Mouse (Mus musculus) neural tube, embryonic 14.5 days (tissue): ENCODE measurements around the gene Slc39a2. TPM values are rescaled to one million over a fixed set of nuclear protein-coding genes. Genes with fewer than 3 reads are reported as not detected.

Experiments
- ATAC-seq: fragments of 200-750 bp; cut with Nextera tagmentation; 2 replicates; pipeline ENCODE4 v1.8.0; 2017; ENCODE audit warnings: low read depth, mild to moderate bottlenecking, moderate TSS enrichment, moderate library complexity
- H3K27ac ChIP-seq: fragments of 300-500 bp; sonication (generic); 2 replicates; pipeline ENCODE4 v1.5.1; 2014; ENCODE audit warnings: low read depth, mild to moderate bottlenecking, control low read depth, low read length, moderate library complexity, mixed read lengths
- H3K27me3 ChIP-seq: fragments of 300-500 bp; sonication (generic); 2 replicates; pipeline ENCODE4 v1.6.1; 2014; ENCODE audit warnings: low read length; ENCODE audit not compliant: control insufficient read depth, insufficient read depth
- H3K36me3 ChIP-seq: fragments of 300-500 bp; sonication (generic); 2 replicates; pipeline ENCODE4 v1.6.1; 2014; ENCODE audit warnings: low read length, mixed read lengths; ENCODE audit not compliant: control insufficient read depth, insufficient read depth
- H3K4me1 ChIP-seq: fragments of 300-500 bp; sonication (generic); 2 replicates; pipeline ENCODE4 v1.6.1; 2014; ENCODE audit warnings: low read length; ENCODE audit not compliant: control insufficient read depth, insufficient read depth
- H3K4me2 ChIP-seq: fragments of 300-500 bp; sonication (generic); 2 replicates; pipeline ENCODE4 v1.6.1; 2014; ENCODE audit warnings: mild to moderate bottlenecking, low read depth, low read length, control low read depth
- H3K4me3 ChIP-seq: fragments of 300-500 bp; sonication (generic); 2 replicates; pipeline ENCODE4 v1.5.1; 2014; ENCODE audit warnings: low read depth, low read length, control low read depth, mixed read lengths
- H3K9ac ChIP-seq: fragments of 300-500 bp; sonication (generic); replicated peaks from 2 replicates; pipeline ENCODE4 v1.6.1; 2014; ENCODE audit warnings: low read depth, mild to moderate bottlenecking, control low read depth, low read length, mixed read lengths
- H3K9me3 ChIP-seq: fragments of 300-500 bp; sonication (generic); 2 replicates; pipeline ENCODE4 v1.6.1; 2016; ENCODE audit warnings: low read length; ENCODE audit not compliant: control insufficient read depth
- WGBS: fragments of 180-500 bp; shearing (Covaris S2); extraction: QIAGEN DNeasy Blood & Tissue Kit; methylation state at CpG from one replicate; pipeline ENCODE4 v1.1.7; 2014; 5-methylcytosine and 5-hydroxymethylcytosine counted together
- polyA plus RNA-seq: library from polyadenylated mRNA; unstranded; fragments of >200 nt; fragmentation: Nextera tagmentation; extraction: Ambion mirVana; gene quantifications from 2 replicates; pipeline ENCODE4 v1.2.1, GENCODE M21; 2014

The Slc39a2 gene
- polyA plus RNA-seq, 1 experiment from 2014 or later = 1.9 TPM

GRCm38 (mm10) chr14:51912391-51913061 is 19.8 kb downstream of the Slc39a2 start:
- Histone ChIP-seq H3K4me1 (no peaks in the 10 kb centered on the region), H3K36me3 (no peaks in the 10 kb centered on the region), H3K27me3 (no peaks in the 10 kb centered on the region), H3K4me2 (peak overlapping the region; percentile 98), H3K4me3 (peak overlapping the region; percentile 67), H3K27ac (peak overlapping the region; percentile 77; the same call in 1 of the 2 replicates), H3K9ac (peak overlapping the region; percentile 68), H3K9me3 (no peaks in the 10 kb centered on the region)
- ATAC-seq = peak; percentile 35
- 10% methylated on average over 14 of the region's 14 CpGs for WGBS

- Histone ChIP-seq H3K4me3 (peak overlapping the region; percentile 67), H3K27me3 (no peaks in the 10 kb centered on the region), H3K27ac (peak overlapping the region; percentile 77), H3K9me3 (no peaks in the 10 kb centered on the region), H3K4me1 (no peaks in the 10 kb centered on the region), H3K36me3 (no peaks in the 10 kb centered on the region), H3K9ac (peak overlapping the region; percentile 68), H3K4me2 (peak overlapping the region; percentile 98)
- ATAC-seq = peak; percentile 80
- WGBS = under 1% methylated on average over 57 of the region's 58 CpGs
Measured at GRCm38 (mm10) chr14:51913062-51913959, 20.6 kb downstream of the Slc39a2 start.

GRCm38 (mm10) chr14:51913960-51914762 is 21.5 kb downstream of the Slc39a2 start, which contains the start of gene Ndrg2:
Gene Ndrg2, minus strand, starts transcription at chr14:51914158.
- Histone ChIP-seq H3K27me3 (no peaks in the 10 kb centered on the region), H3K9me3 (no peaks in the 10 kb centered on the region), H3K4me1 (no peaks in the 10 kb centered on the region), H3K27ac (peak within 1 kb of the TSS; percentile 77), H3K36me3 (no peaks in the 10 kb centered on the region), H3K4me2 (peak within 1 kb of the TSS; percentile 98), H3K9ac (peak within 1 kb of the TSS; percentile 68), H3K4me3 (peak within 1 kb of the TSS; percentile 67)
- WGBS = 3% methylated on average over 23 of the region's 23 CpGs
- peak; percentile 68 for ATAC-seq

GRCm38 (mm10) chr14:51915030-51915429 is 22.3 kb downstream of the Slc39a2 start:
- no peaks in the 10 kb centered on the region for H3K9me3 ChIP-seq
- no peak overlapping the region for H3K4me3 ChIP-seq
- WGBS = 27% methylated on average over 3 of the region's 3 CpGs
- no peaks in the 10 kb centered on the region for H3K27me3 ChIP-seq
- H3K36me3 ChIP-seq = no peaks in the 10 kb centered on the region
- H3K4me2 ChIP-seq = no peak overlapping the region
- peak overlapping the region; percentile 49 for H3K27ac ChIP-seq
- ATAC-seq = no peak
- H3K4me1 ChIP-seq = no peaks in the 10 kb centered on the region
- no peak overlapping the region for H3K9ac ChIP-seq

GRCm38 (mm10) chr14:51916539-51916938 is 23.9 kb downstream of the Slc39a2 start:
- Histone ChIP-seq H3K4me2 (no peak overlapping the region), H3K4me3 (no peak overlapping the region), H3K4me1 (no peaks in the 10 kb centered on the region), H3K27me3 (no peaks in the 10 kb centered on the region), H3K9ac (no peak overlapping the region), H3K27ac (no peak overlapping the region), H3K36me3 (no peaks in the 10 kb centered on the region), H3K9me3 (no peaks in the 10 kb centered on the region)
- WGBS = 83% methylated on average over 4 of the region's 4 CpGs
- no peak for ATAC-seq

- Histone ChIP-seq H3K4me2 (no peak within 1 kb of the TSS), H3K36me3 (no peaks in the 10 kb centered on the region), H3K9me3 (no peaks in the 10 kb centered on the region), H3K27ac (no peak within 1 kb of the TSS), H3K4me3 (no peak within 1 kb of the TSS), H3K9ac (no peak within 1 kb of the TSS), H3K27me3 (no peaks in the 10 kb centered on the region), H3K4me1 (no peaks in the 10 kb centered on the region)
- 91% methylated on average over 4 of the region's 4 CpGs for WGBS
- ATAC-seq = no peak
Measured at GRCm38 (mm10) chr14:51918125-51918524, 25.4 kb downstream of the Slc39a2 start, which contains the start of gene Tppp2. Gene Tppp2, plus strand, starts transcription at chr14:51918425.

- H3K4me3 ChIP-seq = no peak overlapping the region
- H3K4me1 ChIP-seq = no peaks in the 10 kb centered on the region
- no peak for ATAC-seq
- no peak overlapping the region for H3K27ac ChIP-seq
- 82% methylated on average over 4 of the region's 4 CpGs for WGBS
- no peaks in the 10 kb centered on the region for H3K27me3 ChIP-seq
- no peaks in the 10 kb centered on the region for H3K36me3 ChIP-seq
- H3K9me3 ChIP-seq = no peaks in the 10 kb centered on the region
- no peak overlapping the region for H3K9ac ChIP-seq
- H3K4me2 ChIP-seq = no peak overlapping the region
Measured at GRCm38 (mm10) chr14:51918966-51919365, 26.3 kb downstream of the Slc39a2 start.

GRCm38 (mm10) chr14:51921759-51922570 is 29.3 kb downstream of the Slc39a2 start:
- H3K36me3 ChIP-seq = no peaks in the 10 kb centered on the region
- H3K9ac ChIP-seq = no peak overlapping the region
- no peak overlapping the region for H3K27ac ChIP-seq
- peak; percentile 75 for ATAC-seq
- no peaks in the 10 kb centered on the region for H3K4me1 ChIP-seq
- H3K4me3 ChIP-seq = no peak overlapping the region
- no peak overlapping the region for H3K4me2 ChIP-seq
- no peaks in the 10 kb centered on the region for H3K9me3 ChIP-seq
- WGBS = 77% methylated on average over 16 of the region's 16 CpGs
- H3K27me3 ChIP-seq = no peaks in the 10 kb centered on the region
